Mouse (Mus musculus) forebrain, embryonic 15.5 days (tissue): ENCODE results near the gene Gpr162. TPM values are rescaled to one million over a fixed set of nuclear protein-coding genes. Genes with fewer than 3 reads are reported as not detected.

Experiments
- polyA plus RNA-seq: library from polyadenylated mRNA; unstranded; fragments of >200 nt; fragmentation: Nextera tagmentation; extraction: Ambion mirVana; gene quantifications from 2 replicates; pipeline ENCODE4 v1.2.1, GENCODE M21; 2015

Gpr162 gene
- polyA plus RNA-seq, 1 experiment from 2014 or later, result 25.9 TPM

Other genes with a start within 250 kb of the Gpr162 start
- gene C1s2, start 227.9 kb downstream of the Gpr162 start, polyA plus RNA-seq, result 0.15 and 0.18 TPM in 2 replicates
- 34.6 and 35.1 TPM in 2 replicates for gene Lpcat3, start 201.0 kb downstream of the Gpr162 start, polyA plus RNA-seq
- 153 and 160 TPM in 2 replicates for gene Emg1, start 151.8 kb downstream of the Gpr162 start, polyA plus RNA-seq
- gene Phb2, start 151.6 kb downstream of the Gpr162 start, polyA plus RNA-seq, result 271 and 275 TPM in 2 replicates
- 3.2 and 4.4 TPM in 2 replicates for gene Ptpn6, start 125.3 kb downstream of the Gpr162 start, polyA plus RNA-seq
- gene Grcc10, start 122.6 kb downstream of the Gpr162 start, polyA plus RNA-seq, result 652 and 676 TPM in 2 replicates
- gene Gm45234, start 108.0 kb downstream of the Gpr162 start, polyA plus RNA-seq, result not detected in 2 replicates
- 22.3 and 24.5 TPM in 2 replicates for gene Atn1, start 107.5 kb downstream of the Gpr162 start, polyA plus RNA-seq
- 40.1 and 44.2 TPM in 2 replicates for gene Eno2, start 94.3 kb downstream of the Gpr162 start, polyA plus RNA-seq
- 3.7 and 4.8 TPM in 2 replicates for gene Lrrc23, start 84.3 kb downstream of the Gpr162 start, polyA plus RNA-seq
- gene Spsb2, start 55.3 kb downstream of the Gpr162 start, polyA plus RNA-seq, result 4.4 and 5.0 TPM in 2 replicates
- gene Tpi1, start 49.7 kb downstream of the Gpr162 start, polyA plus RNA-seq, result 352 and 365 TPM in 2 replicates
- 194 and 200 TPM in 2 replicates for gene Usp5, start 34.5 kb downstream of the Gpr162 start, polyA plus RNA-seq
- gene Cdca3, start 34.4 kb downstream of the Gpr162 start, polyA plus RNA-seq, result 100 and 106 TPM in 2 replicates
- gene Gnb3, start 23.7 kb downstream of the Gpr162 start, polyA plus RNA-seq, result 0.23 and 1.8 TPM in 2 replicates
- 15.3 and 15.7 TPM in 2 replicates for gene P3h3, start 6.2 kb downstream of the Gpr162 start, polyA plus RNA-seq
- gene Cd4, start 24.2 kb upstream of the Gpr162 start, polyA plus RNA-seq, result 0.15 TPM in 1 of 2 replicates, not detected in the other
- gene Lag3, start 47.7 kb upstream of the Gpr162 start, polyA plus RNA-seq, result 2.6 and 3.3 TPM in 2 replicates
- gene Ptms, start 56.1 kb upstream of the Gpr162 start, polyA plus RNA-seq, result 772 and 823 TPM in 2 replicates
- 507 and 513 TPM in 2 replicates for gene Mlf2, start 67.4 kb upstream of the Gpr162 start, polyA plus RNA-seq
- 90.2 and 93.6 TPM in 2 replicates for gene Cops7a, start 101.6 kb upstream of the Gpr162 start, polyA plus RNA-seq
- 29.9 and 30.4 TPM in 2 replicates for gene Pianp, start 132.7 kb upstream of the Gpr162 start, polyA plus RNA-seq
- gene Zfp384, start 145.2 kb upstream of the Gpr162 start, polyA plus RNA-seq, result 16.7 and 21.7 TPM in 2 replicates
- gene Ing4, start 175.8 kb upstream of the Gpr162 start, polyA plus RNA-seq, result 207 and 211 TPM in 2 replicates
- 21.9 and 26.2 TPM in 2 replicates for gene Acrbp, start 185.7 kb upstream of the Gpr162 start, polyA plus RNA-seq
- gene Lpar5, start 203.9 kb upstream of the Gpr162 start, polyA plus RNA-seq, result 0.50 and 0.71 TPM in 2 replicates
- 98.9 and 112 TPM in 2 replicates for gene Chd4, start 232.0 kb upstream of the Gpr162 start, polyA plus RNA-seq